8 mouse cellular contexts compared by ENCODE assay signal in the genomic region with DNA sequence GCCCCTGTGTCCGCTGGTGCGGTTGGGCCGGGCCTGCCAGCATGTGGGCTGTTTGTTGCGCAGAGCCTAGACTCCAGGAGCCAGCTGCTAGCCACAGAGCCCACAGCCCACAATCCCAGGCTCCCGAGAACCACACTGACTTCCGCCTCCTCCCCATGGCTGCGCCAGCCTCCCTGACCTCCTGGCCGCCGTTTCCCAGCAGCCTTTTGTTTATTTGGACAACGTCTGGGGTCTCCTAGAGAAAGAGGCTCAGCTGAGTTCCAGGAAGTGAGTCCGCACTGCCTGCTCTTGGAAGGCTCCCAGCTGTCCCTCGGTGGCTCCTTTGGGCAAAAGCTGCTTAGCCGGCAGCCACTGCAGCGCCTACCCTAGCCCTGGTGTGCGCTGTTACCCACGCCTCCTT. TPM values are rescaled to one million over a fixed set of nuclear protein-coding genes. Genes with fewer than 3 reads are reported as not detected.
DNase-seq lines count a peak whose midpoint lies in the region; ATAC-seq and TF ChIP-seq lines count a peak whose summit lies in the region.

No protein-coding gene starts in this region.

- intact Hi-C loops in gastrocnemius, adult 2 months (cut with DNase I), result no loop called here

- peak; percentile 53 for DNase-seq in urinary bladder, postnatal 14 days (ENCODE audit: low spot score)
- no peak for DNase-seq in urinary bladder, postnatal 10 days (ENCODE audit: low spot score)
- peak; percentile 75 for DNase-seq in gastrocnemius, adult 2 months
- peak; percentile 46 for DNase-seq in liver
- peak; percentile 70 for DNase-seq in midbrain, postnatal 0 days (ENCODE audit: low spot score)
- DNase-seq in T-cell, adult 2 months (ENCODE audit: low spot score), result no peak
- DNase-seq in frontal cortex, postnatal 10 days (ENCODE audit: low spot score in 2 of 2), result no peak

- peak overlapping the region; percentile 38 for H3K4me2 ChIP-seq in hindbrain, embryonic 13.5 days
- peak overlapping the region; percentile 24; the same call in 1 of the 2 replicates for H3K4me2 ChIP-seq in midbrain, postnatal 0 days (ENCODE audit: low read depth, low read length, poor library complexity, severe bottlenecking)

- H3K9me3 ChIP-seq in hindbrain, embryonic 13.5 days, result no peaks in the 10 kb centered on the region
- H3K9me3 ChIP-seq in midbrain, postnatal 0 days (ENCODE audit: low read length), result no peaks in the 10 kb centered on the region

- peaks cover 32% of the 10 kb centered on the region for H3K4me1 ChIP-seq in hindbrain, embryonic 13.5 days (replicated peaks)
- 0 out of 2 replicates have a peak, but pooled peaks cover 5% of the 10 kb centered on the region for H3K4me1 ChIP-seq in midbrain, postnatal 0 days (ENCODE audit: insufficient read depth, low read length)

- peak overlapping the region; percentile 51 for H3K9ac ChIP-seq in hindbrain, embryonic 13.5 days
- H3K9ac ChIP-seq in midbrain, postnatal 0 days (replicated peaks; ENCODE audit: low read length, poor library complexity, severe bottlenecking), result 0 out of 2 replicates have a peak overlapping the region, but pooled peaks have one; percentile 1

- H3K36me3 ChIP-seq in hindbrain, embryonic 13.5 days, result no peaks in the 10 kb centered on the region
- H3K36me3 ChIP-seq in midbrain, postnatal 0 days (ENCODE audit: insufficient read depth, low read length), result no peaks in the 10 kb centered on the region

- 4% methylated on average over 16 of the region's 16 CpGs for WGBS in hindbrain, embryonic 13.5 days
- 7% methylated on average over 16 of the region's 16 CpGs for WGBS in midbrain, postnatal 0 days

- H3K27me3 ChIP-seq in hindbrain, embryonic 13.5 days, result no peaks in the 10 kb centered on the region
- no peaks in the 10 kb centered on the region for H3K27me3 ChIP-seq in midbrain, postnatal 0 days (ENCODE audit: insufficient read depth, low read length)

- H3K4me3 ChIP-seq in gastrocnemius, adult 2 months, result peak overlapping the region; percentile 59
- H3K4me3 ChIP-seq in hindbrain, embryonic 13.5 days, result no peak overlapping the region
- no peak overlapping the region for H3K4me3 ChIP-seq in midbrain, postnatal 0 days (ENCODE audit: low read depth, low read length)

- no peak for TF ChIP-seq CTCF in gastrocnemius, adult 2 months (IDR thresholded peaks at IDR 0.05)
- no peak; the same call in 1 of the 2 replicates for TF ChIP-seq CTCF in midbrain, postnatal 0 days (IDR thresholded peaks at IDR 0.05)

- H3K27ac ChIP-seq in gastrocnemius, adult 2 months, result peak overlapping the region; percentile 84
- H3K27ac ChIP-seq in hindbrain, embryonic 13.5 days, result peak overlapping the region; percentile 83
- peak overlapping the region; percentile 32; the same call in 1 of the 2 replicates for H3K27ac ChIP-seq in midbrain, postnatal 0 days (ENCODE audit: low read depth, low read length)

- peak; percentile 57 for ATAC-seq in hindbrain, embryonic 13.5 days (ENCODE audit: low FRiP score)
- peak; percentile 50; the same call in 1 of the 2 replicates for ATAC-seq in midbrain, postnatal 0 days (ENCODE audit: low FRiP score)

RNA-seq across cellular contexts. Expression of gene Zcchc14, which starts 12.6 kb away (rescaled TPM):
- 10 to 100 TPM; 18.8 to 22.3 TPM for total RNA-seq in gastrocnemius, adult 2 months (2021)
- polyA plus RNA-seq in hindbrain, embryonic 13.5 days (2015; fragmentation: Nextera tagmentation; extraction: Ambion mirVana), result 27.5 and 28.3 TPM in 2 replicates
- total RNA-seq in midbrain, postnatal 0 days (2014; rRNA removed), result 66.5 and 68.5 TPM in 2 replicates
- 11.5 and 16.9 TPM in 2 replicates for polyA plus RNA-seq in midbrain, postnatal 0 days (2015; fragmentation: Nextera tagmentation; extraction: Ambion mirVana)

Comparison
In these comparisons a context has a peak if more than half of its experiments do, and no peak if none do; other contexts are left out.
1. DNase-seq: peak in urinary bladder, postnatal 14 days (single experiment), gastrocnemius, adult 2 months (single experiment), liver (single experiment) and midbrain, postnatal 0 days (single experiment); none in urinary bladder, postnatal 10 days (single experiment), T-cell, adult 2 months (single experiment) and frontal cortex, postnatal 10 days (0 of 2).
2. H3K27ac ChIP-seq: peak in every context shown above with its lines; median percentile 84 in gastrocnemius, adult 2 months; 83 in hindbrain, embryonic 13.5 days; 32 in midbrain, postnatal 0 days.